ENCODE assay signal across 18 mouse cellular contexts in the genomic region with DNA sequence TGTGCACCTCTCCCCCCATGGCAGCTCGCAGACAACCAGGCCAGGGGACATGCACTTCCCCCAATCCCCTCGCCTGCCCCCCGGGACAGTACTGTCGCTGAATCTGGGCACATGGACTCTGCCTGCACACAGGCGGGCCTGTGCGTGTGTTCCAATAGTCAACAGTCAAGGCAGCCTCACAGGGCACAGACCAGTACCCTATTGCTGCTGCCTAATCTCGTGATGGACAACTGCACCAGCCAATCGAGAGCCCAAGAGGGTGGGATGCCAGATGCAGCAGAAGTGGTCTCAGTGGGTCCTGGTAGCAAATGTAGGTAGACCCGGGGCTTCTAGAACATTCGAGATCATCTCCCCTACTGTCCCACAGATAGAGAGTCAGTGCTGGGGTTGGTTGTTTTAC.
DNase-seq lines count a peak whose midpoint lies in the region; ATAC-seq and TF ChIP-seq lines count a peak whose summit lies in the region.
"Had no signal": no experiment of that assay in that cellular context is flagged by ENCODE, and none has a peak within 500 bp of the region (broad histone marks: within the 10 kb centered on the region; RNA-seq: fewer than 3 reads in every experiment).

No protein-coding gene starts in this region.

- DNase-seq in heart, embryonic 10.5 days (ENCODE audit: low spot score), result no peak
- DNase-seq in heart, postnatal 14 days, result no peak
- DNase-seq in liver, postnatal 0 days, result peak; percentile 42
- no peak for DNase-seq in liver
- peak; percentile 65 for DNase-seq in WW6 (ENCODE audit: low read depth, low spot score)
- no peak for DNase-seq in adrenal gland, postnatal 10 days
- DNase-seq: adrenal gland, postnatal 14 days; cerebellum, adult 18-20 months; gastrocnemius, postnatal 10 days; heart, postnatal 10 days; kidney, adult 18-20 months had no signal

- H3K27me3 ChIP-seq in heart, embryonic 10.5 days (ENCODE audit: insufficient read depth, poor library complexity, severe bottlenecking), result peaks cover 36% of the 10 kb centered on the region; the same call in 1 of the 2 replicates
- peaks cover 10% of the 10 kb centered on the region; the same call in 1 of the 2 replicates for H3K27me3 ChIP-seq in liver, postnatal 0 days (ENCODE audit: insufficient read depth, low read length)
- no peaks in the 10 kb centered on the region for H3K27me3 ChIP-seq in stomach, embryonic 14.5 days (ENCODE audit: control insufficient read depth, insufficient read depth, low read length)

- H3K36me3 ChIP-seq in heart, embryonic 10.5 days, result no peaks in the 10 kb centered on the region
- H3K36me3 ChIP-seq in liver, postnatal 0 days (replicated peaks; ENCODE audit: insufficient read depth, low read length), result no peaks in the 10 kb centered on the region
- H3K36me3 ChIP-seq in stomach, embryonic 14.5 days (ENCODE audit: control insufficient read depth, insufficient read depth, low read length), result no peaks in the 10 kb centered on the region
- H3K36me3 ChIP-seq: G1E; limb, embryonic 15.5 days; midbrain, embryonic 12.5 days; stomach, embryonic 15.5 days had no signal

- no peak overlapping the region for H3K4me2 ChIP-seq in liver, postnatal 0 days (ENCODE audit: low read depth, low read length)
- H3K4me2 ChIP-seq in stomach, embryonic 14.5 days (replicated peaks; ENCODE audit: low read depth, low read length), result no peak overlapping the region
- H3K4me2 ChIP-seq: limb, embryonic 15.5 days; lung, embryonic 14.5 days; midbrain, embryonic 12.5 days; stomach, embryonic 15.5 days had no signal

- no peak for TF ChIP-seq EP300 in liver, postnatal 0 days (IDR thresholded peaks at IDR 0.05; ENCODE audit: low read depth)

- no peak for TF ChIP-seq CTCF in liver, postnatal 0 days (IDR thresholded peaks at IDR 0.05; ENCODE audit: low read depth)

- intact Hi-C loops in heart, postnatal 14 days (cut with DNase I), result loop anchor here (2.0 to 5.0 kb wide), 4 partner anchors 215 to 438 kb away; a partner anchor contains a TSS

- WGBS in heart, embryonic 10.5 days, result 79% methylated on average over 10 of the region's 10 CpGs
- 56% methylated on average over 10 of the region's 10 CpGs for WGBS in liver, postnatal 0 days (ENCODE audit: insufficient replicate concordance)
- WGBS in stomach, embryonic 14.5 days, result 73% methylated on average over 10 of the region's 10 CpGs

- no peaks in the 10 kb centered on the region for H3K9me3 ChIP-seq in heart, embryonic 10.5 days
- no peaks in the 10 kb centered on the region for H3K9me3 ChIP-seq in liver, postnatal 0 days (ENCODE audit: low read length)
- no peaks in the 10 kb centered on the region for H3K9me3 ChIP-seq in stomach, embryonic 14.5 days (ENCODE audit: control insufficient read depth, low read depth, low read length)
- H3K9me3 ChIP-seq: G1E; limb, embryonic 15.5 days; midbrain, embryonic 12.5 days; stomach, embryonic 15.5 days had no signal

- H3K27ac ChIP-seq in heart, embryonic 10.5 days, result peak overlapping the region; percentile 13; the same call in 1 of the 2 replicates
- no peak overlapping the region for H3K27ac ChIP-seq in liver, postnatal 0 days (ENCODE audit: low read depth)
- H3K27ac ChIP-seq in stomach, embryonic 14.5 days (ENCODE audit: low read length), result no peak overlapping the region
- H3K27ac ChIP-seq: limb, embryonic 15.5 days; macrophage; midbrain, embryonic 12.5 days; stomach, embryonic 15.5 days had no signal

- H3K9ac ChIP-seq in liver, postnatal 0 days (replicated peaks), result no peak overlapping the region
- H3K9ac ChIP-seq in stomach, embryonic 14.5 days (replicated peaks; ENCODE audit: low read depth, low read length), result no peak overlapping the region
- H3K9ac ChIP-seq: limb, embryonic 15.5 days; lung, embryonic 14.5 days; midbrain, embryonic 12.5 days; stomach, embryonic 15.5 days had no signal

- ATAC-seq in liver, postnatal 0 days, result 0 out of 2 replicates have a peak, but pooled peaks have one; percentile 14
- peak; percentile 33; the same call in 1 of the 2 replicates for ATAC-seq in stomach, embryonic 14.5 days (ENCODE audit: insufficient number of reproducible peaks, insufficient read depth, low FRiP score, low read depth)

- H3K4me3 ChIP-seq in heart, embryonic 10.5 days, result no peak overlapping the region
- H3K4me3 ChIP-seq in liver, postnatal 0 days (ENCODE audit: low read depth, low read length), result no peak overlapping the region
- H3K4me3 ChIP-seq in stomach, embryonic 14.5 days (ENCODE audit: low read depth, low read length), result no peak overlapping the region
- H3K4me3 ChIP-seq: limb, embryonic 15.5 days; midbrain, embryonic 12.5 days; stomach, embryonic 15.5 days had no signal

- peaks cover 70% of the 10 kb centered on the region for H3K4me1 ChIP-seq in heart, embryonic 10.5 days
- peaks cover 13% of the 10 kb centered on the region for H3K4me1 ChIP-seq in liver, postnatal 0 days (ENCODE audit: insufficient read depth)
- H3K4me1 ChIP-seq in stomach, embryonic 14.5 days (ENCODE audit: control insufficient read depth, insufficient read depth, low read length), result peaks cover 3% of the 10 kb centered on the region; the same call in 1 of the 2 replicates

Comparison
In these comparisons a context has a peak if more than half of its experiments do, and no peak if none do; other contexts are left out.
1. DNase-seq: peak in liver, postnatal 0 days (single experiment) and WW6 (single experiment); none in heart, embryonic 10.5 days (single experiment), heart, postnatal 14 days (0 of 2), liver (single experiment) and adrenal gland, postnatal 10 days (single experiment).